Mouse (Mus musculus) macrophage (primary cell): ENCODE results near the gene Chst8. TPM values are rescaled to one million over a fixed set of nuclear protein-coding genes. Genes with fewer than 3 reads are reported as not detected.

ENCODE experiments used
- H3K27ac ChIP-seq: fragments of 350-480 bp; formaldehyde crosslinking; 2 replicates; pipeline ENCODE4 v1.9.0; 2021
- H3K36me3 ChIP-seq: fragments of 350-480 bp; formaldehyde crosslinking; 2 replicates; pipeline ENCODE4 v1.9.0; 2021; ENCODE audit errors: inconsistent target
- H3K4me3 ChIP-seq: fragments of 350-480 bp; formaldehyde crosslinking; 2 replicates; pipeline ENCODE4 v1.9.0; 2021; ENCODE audit errors: inconsistent target
- H3K79me2 ChIP-seq: fragments of 350-480 bp; formaldehyde crosslinking; 2 replicates; pipeline ENCODE4 v1.9.0; 2021; ENCODE audit errors: inconsistent target
- WGBS: methylation state at CpG from one replicate; pipeline ENCODE4 v1.1.7; 2026; ENCODE audit warnings: inconsistent platforms; ENCODE audit not compliant: missing documents; 5-methylcytosine and 5-hydroxymethylcytosine counted together
- polyA plus RNA-seq: library from polyadenylated mRNA; stranded (reverse); fragments of 250-400 nt; gene quantifications from 3 replicates; pipeline ENCODE4 v1.2.4, GENCODE M21; 2018; ENCODE audit warnings: inconsistent platforms

The Chst8 gene
- polyA plus RNA-seq, 1 experiment from 2014 or later = not detected

DNA sequence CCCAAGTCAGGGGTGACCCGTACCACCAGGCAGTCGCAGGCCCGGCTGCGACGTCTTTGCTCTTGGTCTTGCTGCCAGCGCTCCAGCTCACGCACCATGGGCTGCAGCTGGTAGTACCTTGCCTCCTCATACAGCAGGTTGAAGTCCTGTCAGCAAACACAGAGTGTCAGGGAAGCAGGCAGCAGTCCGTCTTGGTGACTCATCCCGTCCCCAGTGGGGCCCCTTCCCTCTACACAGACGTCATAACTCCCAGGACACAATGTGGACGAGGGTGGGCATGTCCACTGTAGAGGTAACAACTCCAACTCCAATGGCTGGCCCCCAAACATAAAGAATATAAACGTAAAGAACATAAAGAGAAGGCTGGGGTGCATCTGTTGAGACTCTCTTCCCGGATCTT lies 170.5 kb downstream of the Chst8 start:
- 95% methylated on average over 13 of the region's 13 CpGs for WGBS

DNA sequence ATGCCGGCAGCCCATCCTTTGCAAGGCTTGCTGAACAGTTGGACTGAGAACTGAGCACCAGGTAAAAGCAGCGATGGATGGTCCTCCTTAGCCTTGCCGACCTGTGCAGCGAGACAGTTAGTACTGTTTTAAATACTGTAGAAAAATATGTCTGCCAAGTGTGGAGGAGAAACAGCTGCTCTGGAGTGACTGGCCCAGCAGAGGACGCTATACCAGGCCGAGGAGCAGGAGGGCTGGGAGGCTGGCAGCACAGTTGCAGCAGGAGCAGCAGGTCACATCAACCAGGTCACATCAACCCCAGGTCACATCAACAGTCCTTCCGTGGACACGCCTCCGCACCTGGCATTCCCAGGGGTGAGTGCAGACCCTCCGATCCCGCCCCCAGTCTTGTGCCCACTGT lies 172.7 kb downstream of the Chst8 start:
- WGBS = 88% methylated on average over 10 of the region's 11 CpGs
- Histone ChIP-seq H3K36me3 (no peaks in the 10 kb centered on the region), H3K27ac (no peak overlapping the region), H3K4me3 (no peak overlapping the region), H3K79me2 (no peaks in the 10 kb centered on the region)

More for the DNA sequence above, 170.5 kb downstream of the Chst8 start:
- no peak overlapping the region for H3K4me3 ChIP-seq
- H3K36me3 ChIP-seq = no peaks in the 10 kb centered on the region
- H3K27ac ChIP-seq = no peak overlapping the region
- no peaks in the 10 kb centered on the region for H3K79me2 ChIP-seq

DNA sequence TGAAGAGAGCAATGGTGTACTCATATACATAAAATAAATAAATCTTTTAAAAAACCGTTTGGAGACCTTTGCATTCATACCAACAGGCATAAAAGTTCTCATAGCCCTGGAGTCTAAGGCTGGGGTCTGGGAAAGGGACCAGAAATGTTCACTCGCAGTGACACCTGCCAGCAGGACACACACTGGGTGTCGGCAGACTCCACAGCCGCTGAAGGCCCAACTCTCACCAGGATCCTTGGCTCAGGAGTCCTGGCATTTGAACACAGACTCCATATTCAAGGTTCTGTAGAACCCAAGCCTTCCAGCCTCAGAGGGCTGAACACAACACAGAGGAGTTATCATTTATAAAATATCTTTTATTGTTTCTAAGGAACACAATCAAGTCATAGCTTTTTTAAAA lies 175.8 kb downstream of the Chst8 start:
- Histone ChIP-seq H3K79me2 (no peaks in the 10 kb centered on the region), H3K27ac (no peak overlapping the region), H3K4me3 (no peak overlapping the region), H3K36me3 (no peaks in the 10 kb centered on the region)
- WGBS = 85% methylated on average over 4 of the region's 4 CpGs

DNA sequence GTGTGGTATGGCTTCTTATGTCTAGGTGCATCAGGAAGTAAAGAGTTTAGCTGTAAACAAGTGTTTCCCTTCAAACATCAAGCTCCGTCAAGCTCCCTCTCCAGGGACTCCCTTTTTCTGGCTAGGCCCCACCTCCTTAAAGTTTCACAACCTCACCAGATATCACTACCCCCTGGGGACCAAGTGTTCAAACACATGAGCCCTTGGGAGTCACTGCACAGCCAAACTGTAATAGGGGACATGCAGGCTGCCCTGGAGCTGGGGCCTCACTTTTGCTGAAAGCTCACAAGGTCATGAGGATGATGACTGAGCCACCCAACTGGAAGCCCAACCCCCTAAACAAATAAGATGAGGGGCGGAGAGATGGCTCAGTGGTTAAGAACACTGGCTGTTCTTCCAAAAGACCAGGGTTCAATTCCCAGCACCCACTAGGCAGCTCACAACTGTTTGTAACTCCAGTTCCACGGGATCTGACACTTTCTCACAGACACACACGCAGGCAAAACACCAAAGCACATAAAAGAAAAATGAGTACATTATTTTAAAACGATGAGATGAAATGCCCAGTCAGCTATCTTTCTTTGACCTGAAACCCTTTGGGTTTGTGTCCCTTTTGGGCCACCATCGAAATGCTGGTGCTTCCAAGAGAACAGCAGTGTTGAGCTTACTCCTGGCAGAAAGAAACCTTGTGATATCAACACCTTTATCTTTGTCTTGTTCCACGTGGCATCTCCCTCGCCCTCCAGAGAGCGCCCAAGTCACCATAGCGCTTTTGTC lies 179.4 kb downstream of the Chst8 start:
- Histone ChIP-seq H3K4me3 (no peak overlapping the region), H3K27ac (no peak overlapping the region), H3K36me3 (no peaks in the 10 kb centered on the region), H3K79me2 (no peaks in the 10 kb centered on the region)
- 83% methylated on average over 10 of the region's 10 CpGs for WGBS

DNA sequence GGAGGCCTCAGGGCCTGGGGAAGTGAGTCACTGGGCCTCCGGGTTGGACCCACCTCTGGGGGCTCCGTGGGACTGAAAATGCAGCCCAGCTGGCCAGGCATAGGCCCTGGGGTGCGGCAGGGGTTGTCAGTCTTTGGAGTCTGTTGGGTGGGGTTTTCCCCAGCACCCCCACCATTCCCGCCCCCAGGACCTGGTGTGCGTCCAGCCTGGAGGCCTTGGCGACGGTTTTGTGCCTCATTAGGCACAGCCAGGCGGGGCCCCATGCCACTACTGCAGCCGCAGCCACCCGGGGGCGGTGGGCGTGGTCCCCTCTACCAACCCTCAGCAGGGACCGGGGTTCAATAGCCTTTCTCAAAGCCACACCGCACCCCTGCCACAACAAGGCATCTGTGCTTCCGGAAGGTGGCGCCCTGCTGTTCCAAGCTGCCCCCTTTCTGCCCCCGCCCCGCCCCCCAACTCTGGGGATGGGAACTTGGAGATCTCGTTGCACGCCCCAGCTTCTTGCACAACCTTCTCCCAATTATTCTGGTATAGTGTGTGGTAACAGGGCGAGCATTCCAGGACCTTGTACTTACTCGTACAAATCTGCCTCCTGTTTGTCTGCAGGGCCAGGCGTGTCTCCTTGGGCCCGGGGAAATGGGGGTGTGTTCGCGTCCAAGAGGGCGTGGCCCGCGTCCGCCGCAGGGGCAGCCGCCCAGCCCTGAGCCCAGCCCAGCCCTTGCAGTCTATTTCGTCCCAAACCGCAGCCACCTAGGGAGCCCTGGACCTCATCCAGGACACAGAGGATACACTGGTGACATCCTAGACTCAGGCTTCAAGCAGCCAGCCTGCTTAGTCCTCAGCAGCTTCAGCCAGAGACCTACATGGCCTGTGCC lies 182.1 kb downstream of the Chst8 start:
- Histone ChIP-seq H3K36me3 (no peaks in the 10 kb centered on the region), H3K27ac (no peak overlapping the region), H3K4me3 (no peak overlapping the region), H3K79me2 (no peaks in the 10 kb centered on the region)
- WGBS = 2% methylated on average over 34 of the region's 34 CpGs

DNA sequence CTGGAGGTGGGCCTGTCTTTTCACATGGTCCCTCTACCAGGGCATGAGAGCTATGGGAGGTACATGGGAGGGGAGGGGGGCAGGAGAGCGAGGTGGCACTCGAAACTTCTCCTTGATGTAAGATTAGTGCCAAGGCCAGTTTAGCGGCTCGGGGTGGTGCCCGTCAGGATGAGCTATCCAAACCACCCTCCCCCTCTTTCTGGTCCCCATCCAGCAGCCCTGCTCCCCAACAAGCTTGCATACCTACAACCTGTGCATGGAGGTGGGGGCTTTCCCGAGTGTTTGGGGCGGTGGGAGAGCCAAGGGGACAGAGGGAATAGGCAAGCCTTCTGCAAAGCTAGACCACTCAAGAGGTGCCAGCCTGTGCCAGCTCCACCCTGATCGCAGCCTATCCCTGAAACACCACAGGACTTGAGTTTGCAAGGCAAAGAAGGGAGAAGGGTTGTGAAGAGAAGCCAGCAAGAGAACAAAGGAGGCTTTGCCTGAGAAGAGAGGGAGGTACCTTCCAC lies 182.8 kb downstream of the Chst8 start:
- no peak overlapping the region for H3K27ac ChIP-seq
- H3K36me3 ChIP-seq = no peaks in the 10 kb centered on the region
- no peak overlapping the region for H3K4me3 ChIP-seq
- 48% methylated on average over 8 of the region's 8 CpGs for WGBS
- H3K79me2 ChIP-seq = no peaks in the 10 kb centered on the region

Other genes starting within 250 kb of the Chst8 start
- not detected in 3 replicates for gene Kctd15, start 156.0 kb downstream of the Chst8 start, polyA plus RNA-seq
- gene Pepd, start 99.7 kb upstream of the Chst8 start, polyA plus RNA-seq = 61.8 to 82.3 TPM (median 77.6 TPM) in 3 replicates
- gene Cebpg, start 243.9 kb upstream of the Chst8 start, polyA plus RNA-seq = 19.8 to 31.4 TPM (median 27.0 TPM) in 3 replicates